Mouse (Mus musculus) liver, adult 2 months (tissue): ENCODE measurements around the gene Vstm2l. TPM values are rescaled to one million over a fixed set of nuclear protein-coding genes. Genes with fewer than 3 reads are reported as not detected.

Experiments
- DNase-seq: peaks from one replicate; pipeline ENCODE4 v3.0.0-alpha.2; 2011; ENCODE audit warnings: low read depth, low spot score; ENCODE audit errors: extremely low read depth
- H3K27ac ChIP-seq: fragments of 200-500 bp; replicated peaks from 2 replicates; pipeline ENCODE4 v1.5.1; 2012; ENCODE audit warnings: low read depth, mild to moderate bottlenecking, control low read depth, inconsistent platforms, low read length; ENCODE audit not compliant: insufficient read depth
- H3K27me3 ChIP-seq: fragments of 200-500 bp; 2 replicates; pipeline ENCODE4 v1.6.1; 2012; ENCODE audit warnings: mild to moderate bottlenecking, moderate library complexity, low read length, inconsistent platforms; ENCODE audit not compliant: control insufficient read depth, insufficient read depth
- H3K36me3 ChIP-seq: fragments of 200-500 bp; 2 replicates; pipeline ENCODE4 v1.6.1; 2012; ENCODE audit warnings: low read length, inconsistent platforms; ENCODE audit not compliant: control insufficient read depth, insufficient read depth
- H3K4me1 ChIP-seq: fragments of 200-500 bp; 2 replicates; pipeline ENCODE4 v1.6.1; 2011; ENCODE audit warnings: low read length; ENCODE audit not compliant: control insufficient read depth, insufficient read depth
- H3K4me3 ChIP-seq: fragments of 200-500 bp; 2 replicates; pipeline ENCODE4 v1.5.1; 2011; ENCODE audit warnings: low read depth, mild to moderate bottlenecking, control low read depth, low read length, moderate library complexity; ENCODE audit not compliant: insufficient read depth
- H3K79me2 ChIP-seq: fragments of 200-500 bp; 2 replicates; pipeline ENCODE4 v1.6.1; 2012; ENCODE audit warnings: inconsistent platforms, mild to moderate bottlenecking, low read length, moderate library complexity; ENCODE audit not compliant: control insufficient read depth, insufficient read depth
- H3K9ac ChIP-seq: fragments of 200-500 bp; 2 replicates; pipeline ENCODE4 v1.6.1; 2012; ENCODE audit warnings: low read depth, mild to moderate bottlenecking, control low read depth, inconsistent platforms, low read length
- CTCF ChIP-seq: fragments of 200-500 bp; IDR thresholded peaks from 2 replicates; pipeline ENCODE4 v1.5.1; 2011; ENCODE audit warnings: low read depth, low read length, control low read depth
- POLR2A ChIP-seq: fragments of 200-500 bp; IDR thresholded peaks from 2 replicates; pipeline ENCODE4 v1.6.1; 2011; ENCODE audit warnings: low read length, control low read depth; ENCODE audit not compliant: insufficient read depth; ENCODE audit errors: extremely low read depth
- WGBS: fragments of 180-500 bp; shearing (Covaris S2); methylation state at CpG from one replicate; pipeline ENCODE4 v1.1.7; 2018; 5-methylcytosine and 5-hydroxymethylcytosine counted together
- polyA plus RNA-seq: library from polyadenylated mRNA; depleted of rRNA; stranded (reverse); fragments of >200 nt; gene quantifications from 2 replicates; pipeline ENCODE4 v1.2.3, GENCODE M21; 2012
- total RNA-seq: library from RNA; depleted of rRNA; stranded (reverse); fragments of >200 nt; gene quantifications from 2 replicates; pipeline ENCODE4 v1.2.3, GENCODE M21; 2014

Gene Vstm2l
- total and polyA plus RNA-seq, 2 experiments, result not detected

- Histone ChIP-seq H3K79me2 (no peaks in the 10 kb centered on the region), H3K4me1 (no peaks in the 10 kb centered on the region), H3K27me3 (no peaks in the 10 kb centered on the region), H3K9ac (no peak overlapping the region), H3K27ac (no peak overlapping the region), H3K36me3 (no peaks in the 10 kb centered on the region), H3K4me3 (no peak overlapping the region)
- TF ChIP-seq POLR2A (no peak), CTCF (no peak)
- DNase-seq, result no peak
- WGBS, result 61% methylated on average over 5 of the region's 5 CpGs
Observed at GRCm38 (mm10) chr2:157953978-157954377, 39.5 kb downstream of the Vstm2l start.

- Histone ChIP-seq H3K4me1 (no peaks in the 10 kb centered on the region), H3K27ac (no peak overlapping the region), H3K4me3 (no peak overlapping the region), H3K79me2 (no peaks in the 10 kb centered on the region), H3K27me3 (no peaks in the 10 kb centered on the region), H3K36me3 (no peaks in the 10 kb centered on the region), H3K9ac (no peak overlapping the region)
- TF ChIP-seq POLR2A (no peak), CTCF (no peak)
- no peak for DNase-seq
- 10% methylated on average over 2 of the region's 2 CpGs for WGBS
Observed at GRCm38 (mm10) chr2:157957707-157958108, 43.3 kb downstream of the Vstm2l start.

DNA sequence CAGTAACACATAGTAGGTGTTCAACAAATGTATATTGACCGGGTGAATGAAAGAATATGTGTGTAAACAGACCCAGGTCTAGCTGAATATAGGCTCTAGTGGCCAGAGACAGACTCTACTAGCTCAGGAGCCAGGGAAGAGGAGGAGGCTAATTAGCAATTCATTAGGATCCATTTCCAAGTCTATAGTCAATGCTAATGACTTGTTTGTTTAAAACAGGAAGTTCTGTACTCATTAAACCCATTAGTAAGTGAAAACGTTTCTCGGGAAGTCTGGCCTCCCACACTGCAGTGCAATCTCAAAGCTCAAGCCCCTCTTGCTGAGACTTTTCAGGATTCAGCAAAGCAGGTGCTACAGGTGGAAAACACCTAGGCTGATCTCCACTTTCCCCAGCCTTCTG lies 53.4 kb downstream of the Vstm2l start:
- WGBS, result 25% methylated on average over 3 of the region's 3 CpGs
- DNase-seq, result no peak
- H3K4me1 ChIP-seq, result no peaks in the 10 kb centered on the region
- H3K9ac ChIP-seq, result no peak overlapping the region
- TF ChIP-seq POLR2A, result no peak
- no peak for TF ChIP-seq CTCF
- H3K4me3 ChIP-seq, result no peak overlapping the region
- no peaks in the 10 kb centered on the region for H3K36me3 ChIP-seq
- H3K27ac ChIP-seq, result no peak overlapping the region
- H3K27me3 ChIP-seq, result no peaks in the 10 kb centered on the region
- no peaks in the 10 kb centered on the region for H3K79me2 ChIP-seq

DNA sequence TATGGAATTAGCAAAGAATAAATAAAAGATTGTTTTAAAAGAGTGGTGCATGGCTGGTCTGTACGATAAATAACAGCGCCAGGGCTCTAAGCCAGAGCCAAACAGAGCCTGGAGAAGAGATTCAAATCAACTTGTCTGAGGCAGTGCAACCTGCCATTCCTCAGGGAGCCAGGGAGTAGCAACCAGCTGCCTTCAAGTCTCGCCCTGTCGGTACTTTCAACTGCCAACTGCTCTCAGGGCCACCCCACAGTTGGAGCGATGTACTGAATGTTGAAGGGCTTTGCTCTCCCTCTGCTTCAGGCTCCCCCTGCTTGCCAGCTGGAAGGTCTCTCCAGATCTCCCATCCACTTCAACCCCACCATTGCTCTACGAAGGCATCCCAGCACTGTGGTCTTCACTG lies 55.7 kb downstream of the Vstm2l start:
- no peak overlapping the region for H3K4me3 ChIP-seq
- DNase-seq, result no peak
- no peak overlapping the region for H3K9ac ChIP-seq
- peaks cover 4% of the 10 kb centered on the region; the same call in 1 of the 2 replicates for H3K27me3 ChIP-seq
- no peak overlapping the region for H3K27ac ChIP-seq
- no peaks in the 10 kb centered on the region for H3K4me1 ChIP-seq
- no peaks in the 10 kb centered on the region for H3K79me2 ChIP-seq
- no peak for TF ChIP-seq POLR2A
- no peak for TF ChIP-seq CTCF
- no peaks in the 10 kb centered on the region for H3K36me3 ChIP-seq
- 65% methylated on average over 6 of the region's 6 CpGs for WGBS

DNA sequence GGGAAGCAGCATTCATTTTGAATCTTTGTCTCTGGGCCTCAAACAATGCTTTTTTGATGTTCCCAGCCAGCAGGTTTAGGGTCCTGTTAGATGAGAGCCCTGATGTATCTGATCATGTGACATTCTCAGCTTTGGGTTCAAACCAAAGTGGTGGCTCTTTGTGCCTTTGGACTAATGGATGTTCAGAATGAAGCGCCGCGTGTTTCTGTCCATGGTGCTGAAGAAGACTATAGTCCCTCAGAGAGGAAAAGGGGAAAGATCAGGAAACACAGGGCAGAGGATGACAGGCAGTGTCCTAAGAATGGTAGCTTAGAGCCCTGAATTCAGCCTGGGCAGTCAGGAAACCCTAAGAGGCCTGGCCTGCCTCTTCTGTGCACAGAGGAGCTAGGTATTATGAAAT lies 56.2 kb downstream of the Vstm2l start:
- TF ChIP-seq CTCF, result no peak
- TF ChIP-seq POLR2A, result no peak
- Histone ChIP-seq H3K27me3 (peaks cover 9% of the 10 kb centered on the region; the same call in 1 of the 2 replicates), H3K4me1 (no peaks in the 10 kb centered on the region), H3K27ac (no peak overlapping the region), H3K36me3 (no peaks in the 10 kb centered on the region), H3K4me3 (no peak overlapping the region), H3K9ac (no peak overlapping the region), H3K79me2 (no peaks in the 10 kb centered on the region)
- WGBS, result 2% methylated on average over 3 of the region's 3 CpGs
- no peak for DNase-seq

DNA sequence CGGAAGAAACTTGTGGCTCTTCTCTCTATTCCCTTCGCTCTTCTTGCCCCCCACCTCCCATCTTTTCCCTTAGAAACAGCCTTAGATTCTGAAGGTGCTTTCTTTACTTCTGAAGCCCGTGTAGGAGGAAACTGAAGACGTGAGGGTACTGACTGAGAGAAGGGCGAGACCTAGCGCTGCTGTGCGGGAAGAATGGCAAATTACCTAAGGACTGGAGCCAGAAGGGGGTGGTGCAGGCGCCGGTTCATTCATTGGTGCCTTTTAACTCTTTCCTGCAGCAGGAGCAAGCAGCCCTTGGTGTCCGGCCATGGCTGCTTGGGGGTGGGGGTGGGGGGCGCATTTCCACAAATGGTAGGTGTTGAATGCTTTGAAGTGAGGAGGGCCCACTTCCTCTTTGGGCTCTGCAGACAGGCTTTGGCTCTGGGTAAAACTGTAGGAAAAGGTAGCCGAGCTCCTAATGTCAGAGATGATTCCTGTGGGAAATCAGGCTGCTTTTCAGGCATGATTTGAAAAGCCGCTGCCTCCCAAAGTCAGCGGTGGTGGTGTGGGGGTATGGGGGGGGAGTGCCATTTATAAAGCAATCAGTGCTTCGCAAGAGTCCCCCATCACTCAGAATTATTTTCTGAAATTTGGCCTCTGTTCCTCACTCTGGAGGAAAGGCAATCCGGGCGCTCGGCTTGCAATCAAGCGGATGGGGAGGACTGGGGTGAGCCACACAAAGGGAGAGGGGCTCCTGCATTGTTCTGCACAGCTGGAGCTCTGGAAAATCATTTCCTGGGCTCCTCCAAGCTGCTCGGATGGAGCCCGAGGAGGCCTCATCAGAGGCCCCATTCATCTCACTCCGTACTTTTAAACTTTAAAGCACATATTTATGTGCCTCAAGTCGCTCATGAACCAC lies 60.4 kb downstream of the Vstm2l start:
- DNase-seq, result no peak
- TF ChIP-seq POLR2A (no peak), CTCF (no peak)
- no peak overlapping the region for H3K4me3 ChIP-seq
- H3K4me1 ChIP-seq, result no peaks in the 10 kb centered on the region
- no peak overlapping the region for H3K27ac ChIP-seq
- H3K36me3 ChIP-seq, result no peaks in the 10 kb centered on the region
- no peaks in the 10 kb centered on the region for H3K79me2 ChIP-seq
- H3K9ac ChIP-seq, result no peak overlapping the region
- WGBS, result 4% methylated on average over 23 of the region's 23 CpGs
- peaks cover 11% of the 10 kb centered on the region; the same call in 1 of the 2 replicates for H3K27me3 ChIP-seq
